Mouse (Mus musculus) limb, embryonic 13.5 days (tissue): Measurements from ENCODE around the gene Csl. TPM values are rescaled to one million over a fixed set of nuclear protein-coding genes. Genes with fewer than 3 reads are reported as not detected.
A peak's percentile ranks its signal among the peaks of the same experiment; 100 is the strongest.

Experiments
- ATAC-seq: fragments of 200-750 bp; cut with Nextera tagmentation; 2 replicates; pipeline ENCODE4 v1.8.0; 2017; ENCODE audit warnings: low read depth, moderate number of reproducible peaks, moderate TSS enrichment; ENCODE audit not compliant: low FRiP score
- H3K27ac ChIP-seq: fragments of 300-500 bp; sonication (generic); 2 replicates; pipeline ENCODE4 v1.5.1; 2015; ENCODE audit warnings: inconsistent platforms, mild to moderate bottlenecking, moderate library complexity
- H3K27me3 ChIP-seq: fragments of 300-500 bp; sonication (generic); 2 replicates; pipeline ENCODE4 v1.6.1; 2015; ENCODE audit warnings: mild to moderate bottlenecking, inconsistent platforms
- H3K36me3 ChIP-seq: fragments of 300-500 bp; sonication (generic); 2 replicates; pipeline ENCODE4 v1.6.1; 2015; ENCODE audit warnings: inconsistent platforms, mild to moderate bottlenecking, moderate library complexity
- H3K4me1 ChIP-seq: fragments of 300-500 bp; sonication (generic); 2 replicates; pipeline ENCODE4 v1.6.1; 2015; ENCODE audit warnings: inconsistent platforms
- H3K4me2 ChIP-seq: fragments of 300-500 bp; sonication (generic); replicated peaks from 2 replicates; pipeline ENCODE4 v1.6.1; 2015; ENCODE audit warnings: inconsistent platforms, mild to moderate bottlenecking, moderate library complexity
- H3K4me3 ChIP-seq: fragments of 300-500 bp; sonication (generic); 2 replicates; pipeline ENCODE4 v1.5.1; 2015; ENCODE audit warnings: moderate library complexity, mild to moderate bottlenecking, inconsistent platforms
- H3K9ac ChIP-seq: fragments of 300-500 bp; sonication (generic); 2 replicates; pipeline ENCODE4 v1.6.1; 2015; ENCODE audit warnings: mild to moderate bottlenecking, inconsistent platforms
- H3K9me3 ChIP-seq: fragments of 300-500 bp; sonication (generic); 2 replicates; pipeline ENCODE4 v1.6.1; 2016; ENCODE audit warnings: inconsistent platforms
- WGBS: fragments of 180-500 bp; shearing (Covaris S2); methylation state at CpG from one replicate; pipeline ENCODE4 v1.1.7; 2015; 5-methylcytosine and 5-hydroxymethylcytosine counted together
- polyA plus RNA-seq: library from polyadenylated mRNA; unstranded; fragments of >200 nt; fragmentation: Nextera tagmentation; extraction: Ambion mirVana; gene quantifications from 2 replicates; pipeline ENCODE4 v1.2.1, GENCODE M21; 2015

Gene Csl
- polyA plus RNA-seq, result 0.09 TPM in 1 of 2 replicates, not detected in the other

DNA sequence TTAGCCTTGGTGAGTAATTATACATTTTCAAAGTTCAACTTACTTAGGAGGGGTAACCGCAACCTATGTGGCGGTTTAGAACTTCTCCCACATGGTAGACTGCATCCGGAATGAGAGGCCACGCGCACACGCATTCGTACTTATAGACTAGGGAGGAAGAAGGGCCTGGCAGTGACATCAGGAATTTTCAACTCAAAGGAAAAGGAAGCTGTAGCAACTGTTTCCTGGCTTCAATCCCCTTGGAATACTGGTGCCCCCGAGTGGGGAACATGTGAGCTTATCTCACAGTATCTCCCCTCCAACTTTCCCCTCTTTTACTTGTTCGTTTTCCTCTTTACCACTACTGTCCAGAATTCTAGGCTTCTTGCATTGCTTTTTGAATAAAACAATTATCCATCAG, at the start of gene Csl:
Gene Csl (minus strand): TSS at position 101 of the 400 bp plus-strand sequence.
- H3K4me1 ChIP-seq, result no peaks in the 10 kb centered on the region
- H3K27me3 ChIP-seq, result no peaks in the 10 kb centered on the region
- no peaks in the 10 kb centered on the region for H3K9me3 ChIP-seq
- ATAC-seq, result no peak
- H3K36me3 ChIP-seq, result no peaks in the 10 kb centered on the region
- WGBS, result 96% methylated on average over 9 of the region's 9 CpGs
- no peak within 1 kb of the TSS for H3K4me2 ChIP-seq
- H3K9ac ChIP-seq, result no peak within 1 kb of the TSS
- H3K4me3 ChIP-seq, result no peak within 1 kb of the TSS
- no peak within 1 kb of the TSS for H3K27ac ChIP-seq

DNA sequence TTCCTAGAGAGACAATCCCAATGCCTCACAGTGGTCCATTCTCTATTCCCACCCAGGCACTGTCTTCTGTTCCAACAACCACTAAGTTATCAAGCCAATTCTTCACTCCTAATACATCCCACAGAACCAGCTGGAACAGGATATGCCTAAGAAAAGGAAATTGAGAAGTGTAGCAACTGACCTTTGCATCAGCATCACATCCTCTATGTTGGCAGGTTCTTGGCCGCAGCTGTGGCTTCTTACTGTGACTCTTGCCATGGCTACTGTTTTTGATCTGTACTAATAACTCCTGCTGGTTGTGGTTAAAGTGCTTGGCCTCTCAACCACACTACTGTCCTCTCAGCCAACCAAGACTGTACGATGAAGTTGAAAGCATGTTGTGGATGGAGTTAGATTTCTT, 30.0 kb upstream of the Csl start:
- Histone ChIP-seq H3K9me3 (no peaks in the 10 kb centered on the region), H3K4me3 (no peak overlapping the region), H3K27ac (no peak overlapping the region), H3K9ac (no peak overlapping the region), H3K27me3 (no peaks in the 10 kb centered on the region), H3K4me1 (no peaks in the 10 kb centered on the region), H3K4me2 (no peak overlapping the region), H3K36me3 (no peaks in the 10 kb centered on the region)
- ATAC-seq, result no peak
- 83% methylated on average over 2 of the region's 2 CpGs for WGBS

DNA sequence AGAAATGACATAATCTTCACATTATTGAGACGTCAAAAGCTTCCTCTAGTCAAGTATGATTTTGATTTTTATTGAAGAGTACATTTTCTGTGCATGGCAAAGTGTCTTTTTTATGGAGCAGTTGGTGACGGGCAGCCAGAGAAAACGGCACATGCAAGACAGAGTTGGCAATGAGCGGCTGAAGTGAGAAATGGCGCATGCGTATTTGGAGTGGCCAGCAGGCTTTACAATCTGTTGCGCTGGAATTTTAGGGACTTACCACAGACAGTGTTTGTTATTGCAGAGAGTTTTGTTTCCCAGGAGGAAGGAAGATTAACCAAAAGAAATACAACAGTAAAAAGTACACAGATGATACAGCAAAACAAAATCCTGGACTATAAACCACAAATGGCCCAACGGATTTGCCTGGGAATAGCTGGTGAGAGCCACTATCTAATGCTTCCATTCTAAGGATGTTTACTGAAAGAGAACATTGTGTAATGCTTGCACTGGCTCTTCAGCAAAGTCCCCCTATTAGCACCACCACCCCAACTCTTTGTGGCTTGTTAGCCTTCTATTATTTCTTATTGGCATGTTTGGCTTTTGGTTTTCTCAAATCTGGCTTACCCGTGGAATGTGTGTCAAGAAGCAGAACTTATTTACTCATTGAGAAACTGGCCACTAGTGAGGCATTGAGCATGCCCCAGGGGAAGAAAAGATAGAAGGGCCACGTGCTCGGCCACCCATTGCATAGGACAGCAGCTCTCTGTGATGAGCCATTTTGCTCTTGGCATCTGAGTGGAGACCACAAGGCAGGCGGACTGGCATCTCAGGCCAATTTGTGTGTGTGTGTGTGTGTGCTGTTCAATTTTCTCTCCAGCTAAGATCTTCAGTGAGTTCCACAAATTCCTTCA, 15.0 kb upstream of the Csl start:
- Histone ChIP-seq H3K9ac (no peak overlapping the region), H3K4me2 (no peak overlapping the region), H3K36me3 (no peaks in the 10 kb centered on the region), H3K9me3 (no peaks in the 10 kb centered on the region), H3K27me3 (no peaks in the 10 kb centered on the region), H3K27ac (no peak overlapping the region), H3K4me3 (no peak overlapping the region), H3K4me1 (no peaks in the 10 kb centered on the region)
- no peak for ATAC-seq
- 85% methylated on average over 12 of the region's 12 CpGs for WGBS

DNA sequence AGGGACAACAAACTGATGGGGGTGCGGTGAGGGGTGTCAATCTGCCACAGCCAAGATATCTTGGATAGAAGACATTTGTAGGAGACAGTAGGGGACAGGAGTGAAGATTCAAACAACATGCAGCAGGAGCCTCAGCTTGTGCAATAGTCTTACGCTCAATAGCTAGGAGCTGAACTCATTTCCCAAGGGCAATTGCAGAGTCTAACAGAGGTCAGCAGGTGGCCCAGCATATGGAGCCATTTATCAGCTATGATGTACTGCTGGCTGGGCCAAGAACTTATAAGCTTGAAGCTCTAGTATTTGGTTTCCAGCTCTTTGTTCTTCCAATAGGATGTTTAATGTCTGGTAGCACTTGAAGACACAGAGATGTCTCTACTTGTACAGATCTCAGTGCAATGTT, 9.3 kb downstream of the Csl start:
- Histone ChIP-seq H3K36me3 (no peaks in the 10 kb centered on the region), H3K9ac (no peak overlapping the region), H3K27ac (no peak overlapping the region), H3K9me3 (no peaks in the 10 kb centered on the region), H3K4me2 (no peak overlapping the region), H3K4me3 (no peak overlapping the region), H3K27me3 (no peaks in the 10 kb centered on the region), H3K4me1 (no peaks in the 10 kb centered on the region)
- ATAC-seq, result no peak
- 68% methylated on average over 2 of the region's 2 CpGs for WGBS

DNA sequence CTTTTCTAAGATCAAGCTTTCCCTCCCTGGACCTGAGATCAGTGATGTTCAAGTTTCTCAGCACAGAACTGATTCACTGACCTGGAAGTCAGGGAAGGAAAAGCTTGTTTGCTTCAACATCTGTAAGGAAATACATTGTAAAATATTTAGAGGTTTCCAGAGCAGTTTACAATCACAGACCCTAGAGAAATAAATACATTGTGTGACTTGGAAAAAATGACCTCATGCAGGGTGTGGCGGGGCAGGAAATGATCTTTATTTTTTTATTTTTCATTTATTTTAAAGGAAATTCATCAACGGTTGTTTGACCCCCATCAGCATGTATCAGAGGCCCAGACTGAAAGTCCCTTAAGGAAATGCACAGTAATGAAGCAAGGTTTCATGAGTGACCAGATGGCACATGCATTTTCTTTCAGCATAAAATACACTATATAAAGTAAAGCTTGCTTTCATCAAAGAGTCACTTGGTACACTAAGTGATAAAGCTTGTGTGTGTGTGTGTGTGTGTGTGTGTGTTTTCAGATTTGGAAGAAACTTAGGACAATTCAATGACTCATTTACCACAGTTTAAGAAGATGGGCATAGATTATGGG, 10.7 kb downstream of the Csl start:
- ATAC-seq, result peak; percentile 36; the same call in 1 of the 2 replicates

DNA sequence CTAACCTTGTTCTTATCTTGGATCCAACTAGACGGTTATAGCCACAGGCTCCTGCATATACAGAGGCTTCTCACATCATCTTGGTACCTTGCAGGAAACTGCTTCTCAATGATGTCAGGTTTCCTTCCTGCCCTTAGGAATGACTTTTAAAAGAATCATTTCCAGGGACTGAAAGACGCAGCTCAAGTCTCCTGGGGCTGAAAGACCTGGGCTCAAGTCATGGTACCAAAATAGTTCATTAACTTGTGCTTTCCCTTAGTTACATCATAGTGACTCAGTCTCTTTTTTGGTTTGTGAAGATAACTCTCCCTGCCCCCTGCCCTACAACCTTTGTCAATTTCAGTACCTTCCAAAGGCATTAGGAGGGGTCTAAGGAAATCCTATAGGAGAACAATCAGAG, 11.4 kb downstream of the Csl start:
- H3K4me1 ChIP-seq, result no peaks in the 10 kb centered on the region
- WGBS, result 54% methylated on average over 2 of the region's 2 CpGs
- H3K4me2 ChIP-seq, result no peak overlapping the region
- no peaks in the 10 kb centered on the region for H3K36me3 ChIP-seq
- H3K27ac ChIP-seq, result no peak overlapping the region; the same call in 1 of the 2 replicates
- ATAC-seq, result no peak
- H3K4me3 ChIP-seq, result no peak overlapping the region
- no peaks in the 10 kb centered on the region for H3K27me3 ChIP-seq
- no peaks in the 10 kb centered on the region for H3K9me3 ChIP-seq
- no peak overlapping the region for H3K9ac ChIP-seq

More for the DNA sequence above, 10.7 kb downstream of the Csl start:
- WGBS, result 43% methylated on average over 2 of the region's 2 CpGs
- no peaks in the 10 kb centered on the region for H3K4me1 ChIP-seq
- H3K9ac ChIP-seq, result no peak overlapping the region
- no peaks in the 10 kb centered on the region for H3K36me3 ChIP-seq
- H3K4me2 ChIP-seq, result no peak overlapping the region
- H3K4me3 ChIP-seq, result no peak overlapping the region
- H3K9me3 ChIP-seq, result no peaks in the 10 kb centered on the region
- H3K27me3 ChIP-seq, result no peaks in the 10 kb centered on the region
- no peak overlapping the region for H3K27ac ChIP-seq

DNA sequence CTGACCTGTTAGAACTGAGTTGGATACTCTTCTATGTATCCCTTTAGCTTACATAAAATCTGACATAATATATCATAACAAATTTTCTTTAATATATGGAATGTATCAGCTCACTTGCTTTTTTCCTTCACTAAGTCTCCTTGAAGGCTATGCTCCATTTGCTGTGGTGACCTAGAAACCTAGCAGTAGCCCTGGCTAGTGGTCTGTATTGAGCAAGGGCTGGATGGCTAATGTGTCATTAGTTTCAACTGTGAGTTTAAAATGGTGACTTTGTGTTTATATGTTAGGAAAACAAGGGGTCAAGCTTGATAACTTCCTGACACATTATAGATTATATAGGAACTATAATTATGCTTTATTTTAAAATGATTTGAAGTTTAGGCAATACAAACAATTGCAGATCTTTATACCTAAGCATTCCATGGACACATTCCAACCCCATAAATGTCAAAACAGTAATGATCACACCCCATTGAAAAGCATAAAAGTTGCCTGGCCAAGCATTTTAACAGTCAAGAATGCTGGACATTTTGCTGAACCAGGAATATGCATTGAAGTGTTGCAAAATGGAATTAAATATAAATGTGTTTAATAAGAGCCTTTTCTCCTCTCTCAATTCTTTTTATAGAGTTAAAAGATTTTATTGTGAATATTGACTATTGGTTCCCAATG, 17.7 kb downstream of the Csl start:
- Histone ChIP-seq H3K4me3 (no peak overlapping the region), H3K4me1 (no peaks in the 10 kb centered on the region), H3K9me3 (no peaks in the 10 kb centered on the region), H3K27ac (no peak overlapping the region), H3K27me3 (no peaks in the 10 kb centered on the region), H3K9ac (no peak overlapping the region), H3K4me2 (no peak overlapping the region), H3K36me3 (no peaks in the 10 kb centered on the region)
- ATAC-seq, result no peak; the same call in 1 of the 2 replicates

DNA sequence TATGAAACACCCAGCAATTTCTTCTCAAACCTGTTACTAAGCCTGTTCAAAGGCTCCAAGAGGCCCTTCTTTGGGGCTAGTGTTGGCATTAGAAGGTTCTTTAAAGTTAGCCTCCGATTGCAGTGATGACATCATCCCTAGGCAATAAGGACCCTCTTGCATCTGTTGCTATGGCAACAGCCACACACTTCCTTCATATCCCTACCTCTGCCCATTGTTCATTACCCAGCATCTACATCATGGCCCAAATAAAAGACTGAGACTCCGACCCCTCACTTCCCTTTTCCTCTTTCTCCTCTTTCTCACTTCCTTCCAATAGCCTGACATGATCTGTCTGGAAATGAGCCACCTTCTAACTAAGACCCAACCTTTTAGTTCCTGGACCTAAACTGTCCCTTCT, 46.3 kb downstream of the Csl start:
- no peak overlapping the region for H3K4me2 ChIP-seq
- H3K36me3 ChIP-seq, result no peaks in the 10 kb centered on the region
- no peak overlapping the region for H3K4me3 ChIP-seq
- no peak overlapping the region for H3K9ac ChIP-seq
- no peaks in the 10 kb centered on the region for H3K27me3 ChIP-seq
- ATAC-seq, result no peak
- H3K9me3 ChIP-seq, result no peaks in the 10 kb centered on the region
- no peaks in the 10 kb centered on the region for H3K4me1 ChIP-seq
- H3K27ac ChIP-seq, result no peak overlapping the region
- WGBS, result 59% methylated on average over 2 of the region's 2 CpGs

DNA sequence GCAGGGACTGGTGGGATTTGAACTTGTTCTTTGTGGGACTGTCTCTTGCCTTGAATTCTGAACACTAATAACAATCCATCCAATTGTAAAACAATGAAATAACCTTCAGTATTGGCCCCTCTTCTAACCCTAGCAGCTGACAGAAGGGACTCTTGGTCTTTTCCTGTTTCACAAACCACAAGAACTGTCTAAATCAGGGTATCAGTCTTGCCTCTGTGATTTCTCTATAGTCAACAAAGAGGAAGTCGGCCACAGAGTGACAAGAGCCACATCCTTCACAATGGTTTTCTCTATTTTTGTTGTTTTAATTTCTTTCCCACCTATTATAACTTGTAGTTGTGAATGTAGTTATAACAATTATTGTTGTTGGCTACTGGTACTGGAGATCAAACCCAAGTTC, 47.9 kb downstream of the Csl start:
- Histone ChIP-seq H3K4me3 (no peak overlapping the region), H3K27ac (no peak overlapping the region), H3K9me3 (no peaks in the 10 kb centered on the region), H3K27me3 (no peaks in the 10 kb centered on the region), H3K4me1 (no peaks in the 10 kb centered on the region), H3K9ac (no peak overlapping the region), H3K36me3 (no peaks in the 10 kb centered on the region), H3K4me2 (no peak overlapping the region)
- ATAC-seq, result no peak
- WGBS, result 74% methylated on average over 1 of the region's 1 CpGs
